Mouse (Mus musculus) intestine, embryonic 15.5 days (tissue): ENCODE results near the gene Bst2. TPM values are rescaled to one million over a fixed set of nuclear protein-coding genes. Genes with fewer than 3 reads are reported as not detected.
A peak's percentile ranks its signal among the peaks of the same experiment; 100 is the strongest.

Experiments used
- ATAC-seq: fragments of 200-750 bp; cut with Nextera tagmentation; 2 replicates; pipeline ENCODE4 v1.8.0; 2017; ENCODE audit warnings: moderate TSS enrichment, moderate library complexity
- H3K27ac ChIP-seq: fragments of 300-500 bp; sonication (generic); 2 replicates; pipeline ENCODE4 v1.5.1; 2015; ENCODE audit warnings: mild to moderate bottlenecking, inconsistent platforms
- H3K27me3 ChIP-seq: fragments of 300-500 bp; sonication (generic); replicated peaks from 2 replicates; pipeline ENCODE4 v1.6.1; 2015; ENCODE audit warnings: inconsistent platforms
- H3K36me3 ChIP-seq: fragments of 300-500 bp; sonication (generic); 2 replicates; pipeline ENCODE4 v1.6.1; 2015; ENCODE audit warnings: inconsistent platforms
- H3K4me1 ChIP-seq: fragments of 300-500 bp; sonication (generic); replicated peaks from 2 replicates; pipeline ENCODE4 v1.6.1; 2015; ENCODE audit warnings: inconsistent platforms
- H3K4me2 ChIP-seq: fragments of 300-500 bp; sonication (generic); replicated peaks from 2 replicates; pipeline ENCODE4 v1.6.1; 2015; ENCODE audit warnings: mild to moderate bottlenecking, inconsistent platforms
- H3K4me3 ChIP-seq: fragments of 300-500 bp; sonication (generic); replicated peaks from 2 replicates; pipeline ENCODE4 v1.5.1; 2015; ENCODE audit warnings: inconsistent platforms
- H3K9ac ChIP-seq: fragments of 300-500 bp; sonication (generic); 2 replicates; pipeline ENCODE4 v1.6.1; 2015; ENCODE audit warnings: inconsistent platforms
- H3K9me3 ChIP-seq: fragments of 300-500 bp; sonication (generic); 2 replicates; pipeline ENCODE4 v1.6.1; 2016; ENCODE audit warnings: inconsistent platforms
- WGBS: fragments of 180-500 bp; shearing (Covaris S2); methylation state at CpG from one replicate; pipeline ENCODE4 v1.1.7; 2015; 5-methylcytosine and 5-hydroxymethylcytosine counted together
- polyA plus RNA-seq: library from polyadenylated mRNA; unstranded; fragments of >200 nt; fragmentation: Nextera tagmentation; extraction: Ambion mirVana; gene quantifications from 2 replicates; pipeline ENCODE4 v1.2.1, GENCODE M21; 2015

The Bst2 gene
- polyA plus RNA-seq, 1 experiment from 2014 or later = 43.0 TPM

DNA sequence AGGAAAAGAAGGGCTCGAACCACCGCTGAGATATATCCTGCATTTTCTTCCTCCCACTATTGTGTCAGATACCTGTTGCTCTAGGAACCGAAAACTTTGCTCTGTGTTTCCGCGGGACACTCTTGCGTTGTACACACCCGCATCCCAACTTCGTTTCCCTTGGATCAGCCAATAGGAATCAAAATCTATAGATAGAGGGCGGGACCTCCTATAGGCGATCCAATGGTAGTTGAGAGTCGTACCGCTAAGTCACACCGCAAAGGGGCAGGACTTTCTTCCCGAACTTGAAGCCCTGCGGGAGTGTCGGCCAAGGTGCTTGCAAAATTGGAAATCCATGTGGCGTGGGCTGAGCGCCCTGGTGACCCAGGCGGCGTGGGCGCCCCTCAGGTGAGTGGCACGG is 48.8 kb downstream of the Bst2 start:
- Histone ChIP-seq H3K9me3 (no peaks in the 10 kb centered on the region), H3K27ac (peak overlapping the region; percentile 94), H3K4me3 (peak overlapping the region; percentile 76), H3K4me2 (peak overlapping the region; percentile 100), H3K4me1 (peaks cover 31% of the 10 kb centered on the region), H3K27me3 (no peaks in the 10 kb centered on the region), H3K36me3 (peaks cover 14% of the 10 kb centered on the region), H3K9ac (peak overlapping the region; percentile 81)
- peak; percentile 85 for ATAC-seq
- 0% methylated on average over 22 of the region's 22 CpGs for WGBS

DNA sequence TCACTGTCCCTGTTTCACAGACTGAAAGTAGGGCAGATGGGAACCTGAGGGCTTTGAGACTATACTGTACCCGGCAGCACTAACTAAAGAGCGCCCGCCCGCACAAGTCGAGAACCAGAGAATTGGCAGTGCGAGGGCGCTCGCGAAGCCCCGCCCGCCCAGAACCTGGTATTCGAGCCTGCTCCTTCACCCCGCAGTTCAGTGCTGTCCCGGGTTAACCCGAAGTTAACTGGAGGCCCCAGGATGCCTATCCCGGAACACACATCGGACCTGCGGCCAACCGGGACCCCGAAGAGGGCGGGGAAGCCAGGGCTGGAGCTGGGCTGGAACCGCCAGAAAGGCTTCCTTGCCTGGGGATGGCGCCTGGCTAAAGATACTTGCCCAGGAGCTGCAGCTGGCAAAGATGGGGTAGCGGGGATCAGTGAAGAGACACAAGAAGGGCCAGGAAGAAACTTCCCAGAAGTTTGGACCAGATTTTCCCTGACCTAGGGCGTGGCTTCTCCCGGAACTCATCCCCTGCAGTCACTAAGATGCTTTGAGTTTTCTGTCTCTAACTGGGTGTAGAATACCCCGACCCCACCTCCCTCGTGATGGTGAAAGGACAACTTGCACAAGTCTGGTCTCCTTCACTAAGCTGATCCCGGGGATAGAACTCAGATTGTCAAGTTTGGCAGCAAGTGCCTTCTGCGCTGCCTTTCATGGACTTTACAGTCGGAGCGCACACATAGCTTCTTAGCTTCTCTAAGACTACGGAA is 49.4 kb downstream of the Bst2 start, which contains the start of gene Gtpbp3:
Gene Gtpbp3, plus strand, starts transcription at position 413 of the 755 bp plus-strand sequence.
- no peaks in the 10 kb centered on the region for H3K9me3 ChIP-seq
- under 1% methylated on average over 33 of the region's 33 CpGs for WGBS
- peak within 1 kb of the TSS; percentile 94 for H3K27ac ChIP-seq
- peak; percentile 53 for ATAC-seq
- H3K4me2 ChIP-seq = peak within 1 kb of the TSS; percentile 100
- peak within 1 kb of the TSS; percentile 81 for H3K9ac ChIP-seq
- H3K27me3 ChIP-seq = no peaks in the 10 kb centered on the region
- peak within 1 kb of the TSS; percentile 76 for H3K4me3 ChIP-seq
- H3K4me1 ChIP-seq = peaks cover 31% of the 10 kb centered on the region
- peaks cover 13% of the 10 kb centered on the region for H3K36me3 ChIP-seq

- H3K36me3 ChIP-seq = peaks cover 3% of the 10 kb centered on the region
- peak overlapping the region; percentile 79 for H3K4me3 ChIP-seq
- peaks cover 31% of the 10 kb centered on the region for H3K4me1 ChIP-seq
- no peak overlapping the region for H3K9ac ChIP-seq
- H3K9me3 ChIP-seq = no peaks in the 10 kb centered on the region
- H3K27me3 ChIP-seq = no peaks in the 10 kb centered on the region
- ATAC-seq = no peak
- 17% methylated on average over 7 of the region's 7 CpGs for WGBS
- H3K4me2 ChIP-seq = peak overlapping the region; percentile 96
- no peak overlapping the region for H3K27ac ChIP-seq
These were observed 51.1 kb downstream of the Bst2 start for GRCm38 (mm10) chr8:71486136-71486529.

GRCm38 (mm10) chr8:71485142-71486135 is 51.8 kb downstream of the Bst2 start, which contains the start of gene Ano8:
Ano8 (minus strand) TSS chr8:71485963.
- H3K4me3 ChIP-seq = peak within 1 kb of the TSS; percentile 79
- 5% methylated on average over 56 of the region's 58 CpGs for WGBS
- peak within 1 kb of the TSS; percentile 96 for H3K4me2 ChIP-seq
- H3K27ac ChIP-seq = peak within 1 kb of the TSS; percentile 75
- peak within 1 kb of the TSS; percentile 92 for H3K9ac ChIP-seq
- no peaks in the 10 kb centered on the region for H3K9me3 ChIP-seq
- ATAC-seq = peak; percentile 76
- H3K4me1 ChIP-seq = peaks cover 38% of the 10 kb centered on the region
- peaks cover 2% of the 10 kb centered on the region; the same call in 1 of the 2 replicates for H3K36me3 ChIP-seq
- no peaks in the 10 kb centered on the region for H3K27me3 ChIP-seq

- 0 out of 2 replicates have a peak overlapping the region, but pooled peaks have one; percentile 92 for H3K9ac ChIP-seq
- no peaks in the 10 kb centered on the region for H3K9me3 ChIP-seq
- no peak overlapping the region for H3K27ac ChIP-seq
- no peak for ATAC-seq
- 94% methylated on average over 19 of the region's 19 CpGs for WGBS
- peaks cover 8% of the 10 kb centered on the region; the same call in 1 of the 2 replicates for H3K36me3 ChIP-seq
- peaks cover 33% of the 10 kb centered on the region for H3K4me1 ChIP-seq
- H3K27me3 ChIP-seq = no peaks in the 10 kb centered on the region
- H3K4me2 ChIP-seq = peak overlapping the region; percentile 96
- H3K4me3 ChIP-seq = peak overlapping the region; percentile 79; the same call in 1 of the 2 replicates
These were observed 52.5 kb downstream of the Bst2 start for GRCm38 (mm10) chr8:71484736-71485135.

Other genes with a start within 250 kb of the Bst2 start
- gene Use1, start 170.6 kb downstream of the Bst2 start, polyA plus RNA-seq = 93.5 and 93.8 TPM in 2 replicates
- 6.7 and 7.9 TPM in 2 replicates for gene Ocel1, start 166.2 kb downstream of the Bst2 start, polyA plus RNA-seq
- gene Nr2f6, start 155.5 kb downstream of the Bst2 start, polyA plus RNA-seq = 81.1 and 85.7 TPM in 2 replicates
- 8.8 and 10.8 TPM in 2 replicates for gene Ushbp1, start 141.7 kb downstream of the Bst2 start, polyA plus RNA-seq
- gene Babam1, start 140.6 kb downstream of the Bst2 start, polyA plus RNA-seq = 97.8 and 99.8 TPM in 2 replicates
- 31.6 and 41.6 TPM in 2 replicates for gene Ankle1, start 131.4 kb downstream of the Bst2 start, polyA plus RNA-seq
- gene Abhd8, start 73.8 kb downstream of the Bst2 start, polyA plus RNA-seq = 34.6 and 37.5 TPM in 2 replicates
- 199 and 214 TPM in 2 replicates for gene Mrpl34, start 72.5 kb downstream of the Bst2 start, polyA plus RNA-seq
- gene Dda1, start 68.3 kb downstream of the Bst2 start, polyA plus RNA-seq = 90.2 and 91.3 TPM in 2 replicates
- 1.4 TPM in 2 replicates for gene Ano8, start 51.5 kb downstream of the Bst2 start, polyA plus RNA-seq
- 13.6 and 16.3 TPM in 2 replicates for gene Gtpbp3, start 49.4 kb downstream of the Bst2 start, polyA plus RNA-seq
- gene Plvap, start 25.7 kb downstream of the Bst2 start, polyA plus RNA-seq = 76.8 and 79.2 TPM in 2 replicates
- gene Ccdc194, start 11.7 kb downstream of the Bst2 start, polyA plus RNA-seq = 0.32 and 0.43 TPM in 2 replicates
- 103 and 115 TPM in 2 replicates for gene Mvb12a, start 5.5 kb upstream of the Bst2 start, polyA plus RNA-seq
- 2.1 and 2.8 TPM in 2 replicates for gene Tmem221, start 21.4 kb upstream of the Bst2 start, polyA plus RNA-seq
- gene Nxnl1, start 29.1 kb upstream of the Bst2 start, polyA plus RNA-seq = 0.06 TPM in 1 of 2 replicates, not detected in the other
- gene Slc27a1, start 31.4 kb upstream of the Bst2 start, polyA plus RNA-seq = 23.3 and 25.1 TPM in 2 replicates
- gene Pgls, start 54.7 kb upstream of the Bst2 start, polyA plus RNA-seq = 241 and 243 TPM in 2 replicates
- 2.9 and 3.6 TPM in 2 replicates for gene Fam129c, start 60.2 kb upstream of the Bst2 start, polyA plus RNA-seq
- gene Colgalt1, start 73.5 kb upstream of the Bst2 start, polyA plus RNA-seq = 70.8 and 73.5 TPM in 2 replicates
- gene Unc13a, start 134.3 kb upstream of the Bst2 start, polyA plus RNA-seq = 1.3 and 1.5 TPM in 2 replicates
- 9.0 and 9.2 TPM in 2 replicates for gene Jak3, start 138.8 kb upstream of the Bst2 start, polyA plus RNA-seq
- gene Insl3, start 151.8 kb upstream of the Bst2 start, polyA plus RNA-seq = 1.2 and 1.9 TPM in 2 replicates
- 16.0 and 17.0 TPM in 2 replicates for gene B3gnt3, start 164.3 kb upstream of the Bst2 start, polyA plus RNA-seq
- gene Fcho1, start 188.3 kb upstream of the Bst2 start, polyA plus RNA-seq = 5.3 and 7.1 TPM in 2 replicates